Mouse (Mus musculus) forebrain, postnatal 0 days (tissue): ENCODE measurements around the gene Fkbp7. TPM values are rescaled to one million over a fixed set of nuclear protein-coding genes. Genes with fewer than 3 reads are reported as not detected.

Source experiments
- ATAC-seq: fragments of 200-750 bp; cut with Nextera tagmentation; 2 replicates; pipeline ENCODE4 v1.8.0; 2017; ENCODE audit warnings: mild to moderate bottlenecking, moderate library complexity
- DNase-seq: peaks from one replicate; pipeline ENCODE4 v3.0.0-alpha.2; 2015
- H3K27ac ChIP-seq: fragments of 300-500 bp; sonication (generic); 2 replicates; pipeline ENCODE4 v1.5.1; 2014; ENCODE audit warnings: low read depth, mild to moderate bottlenecking, antibody characterized with exemption, low read length, moderate library complexity, mixed read lengths
- H3K27me3 ChIP-seq: fragments of 300-500 bp; sonication (generic); 2 replicates; pipeline ENCODE4 v1.6.1; 2014; ENCODE audit warnings: mild to moderate bottlenecking, low read length, mixed read lengths; ENCODE audit not compliant: insufficient read depth
- H3K36me3 ChIP-seq: fragments of 300-500 bp; sonication (generic); 2 replicates; pipeline ENCODE4 v1.6.1; 2014; ENCODE audit warnings: mild to moderate bottlenecking, moderate library complexity; ENCODE audit not compliant: insufficient read depth
- H3K4me1 ChIP-seq: fragments of 300-500 bp; sonication (generic); 2 replicates; pipeline ENCODE4 v1.6.1; 2014; ENCODE audit warnings: antibody characterized with exemption; ENCODE audit not compliant: insufficient read depth
- H3K4me2 ChIP-seq: fragments of 300-500 bp; sonication (generic); 2 replicates; pipeline ENCODE4 v1.6.1; 2014; ENCODE audit warnings: low read depth, mild to moderate bottlenecking, moderate library complexity
- H3K4me3 ChIP-seq: fragments of 300-500 bp; sonication (generic); 2 replicates; pipeline ENCODE4 v1.5.1; 2014; ENCODE audit warnings: low read depth, low read length, mixed read lengths
- H3K9ac ChIP-seq: fragments of 300-500 bp; sonication (generic); 2 replicates; pipeline ENCODE4 v1.6.1; 2014; ENCODE audit warnings: mild to moderate bottlenecking
- H3K9me3 ChIP-seq: fragments of 300-500 bp; sonication (generic); 2 replicates; pipeline ENCODE4 v1.6.1; 2016; ENCODE audit warnings: low read length
- CTCF ChIP-seq: sonication (generic); IDR thresholded peaks from 2 replicates; pipeline ENCODE4 v1.5.1; 2016; ENCODE audit warnings: antibody characterized with exemption, control low read depth, low read depth
- WGBS: fragments of 180-500 bp; shearing (Covaris S2); extraction: QIAGEN DNeasy Blood & Tissue Kit; methylation state at CpG from one replicate; pipeline ENCODE4 v1.1.7; 2014; 5-methylcytosine and 5-hydroxymethylcytosine counted together
- polyA plus RNA-seq: library from polyadenylated mRNA; unstranded; fragments of >200 nt; fragmentation: Nextera tagmentation; extraction: Ambion mirVana; gene quantifications from 2 replicates; pipeline ENCODE4 v1.2.1, GENCODE M21; 2015
- total RNA-seq: library from RNA; depleted of rRNA; stranded (reverse); fragments of >200 nt; gene quantifications from 2 replicates; pipeline ENCODE4 v1.2.3, GENCODE M21; 2014; rRNA removed

Fkbp7 gene
- 6.8 and 8.6 TPM in 2 replicates for total RNA-seq
- polyA plus RNA-seq: 14.7 and 18.8 TPM in 2 replicates

DNA sequence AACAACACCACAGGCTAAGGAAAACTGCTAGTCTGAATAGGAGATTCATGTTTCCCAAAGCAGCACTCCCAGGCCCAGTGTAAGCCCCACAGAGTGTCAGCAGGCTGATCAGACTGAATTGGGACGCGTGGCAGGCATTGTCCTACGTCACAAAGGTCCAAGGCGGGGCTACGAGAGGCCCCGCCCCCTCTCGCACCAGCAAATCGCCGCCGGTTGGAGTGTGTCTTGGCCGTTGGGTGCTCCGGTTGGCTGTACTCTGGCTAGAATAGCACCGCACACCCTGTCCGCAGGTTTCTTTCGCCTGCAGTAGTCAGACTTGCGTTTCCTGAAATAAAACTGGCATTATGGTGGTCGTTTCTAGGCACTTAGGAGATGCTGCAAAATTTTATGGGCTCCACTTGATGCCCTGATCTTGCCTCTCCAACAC lies at the start of gene Fkbp7:
TSS of gene Fkbp7 (minus strand) at position 151 of the 427 bp plus-strand sequence.
- Histone ChIP-seq H3K4me3 (peak within 1 kb of the TSS; percentile 43), H3K4me2 (peak within 1 kb of the TSS; percentile 63), H3K36me3 (no peaks in the 10 kb centered on the region), H3K27me3 (no peaks in the 10 kb centered on the region), H3K9ac (peak within 1 kb of the TSS; percentile 56), H3K9me3 (no peaks in the 10 kb centered on the region), H3K27ac (peak within 1 kb of the TSS; percentile 51), H3K4me1 (peaks cover 19% of the 10 kb centered on the region)
- TF ChIP-seq CTCF: peak; percentile 8; the same call in 1 of the 2 replicates
- DNase-seq: peak; percentile 95
- peak; percentile 93 for ATAC-seq
- under 1% methylated on average over 17 of the region's 17 CpGs for WGBS

DNA sequence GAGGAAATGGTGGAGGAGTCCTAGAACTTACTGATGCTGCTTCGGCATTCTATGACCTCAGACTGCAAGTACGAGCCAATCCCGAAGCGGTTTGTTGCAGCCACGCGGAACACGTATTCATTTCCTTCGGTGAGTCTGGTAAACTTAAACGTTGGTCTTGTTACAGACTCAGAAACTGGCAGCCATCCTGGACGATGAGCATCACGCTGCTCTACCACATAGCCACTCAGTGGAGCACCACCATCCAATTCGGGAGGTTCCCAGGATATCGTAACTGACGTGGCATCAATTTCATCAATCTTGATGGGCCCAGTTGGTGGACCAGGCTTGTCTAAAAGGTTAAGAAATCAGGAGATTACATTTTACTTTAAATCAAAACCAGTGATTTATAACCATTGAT lies 46.7 kb upstream of the Fkbp7 start:
- Histone ChIP-seq H3K9ac (no peak overlapping the region), H3K4me1 (no peaks in the 10 kb centered on the region), H3K27ac (no peak overlapping the region), H3K36me3 (peaks cover 5% of the 10 kb centered on the region; the same call in 1 of the 2 replicates), H3K4me3 (no peak overlapping the region), H3K9me3 (peaks cover 22% of the 10 kb centered on the region), H3K4me2 (no peak overlapping the region), H3K27me3 (no peaks in the 10 kb centered on the region)
- DNase-seq: no peak
- TF ChIP-seq CTCF: no peak
- no peak for ATAC-seq
- 97% methylated on average over 14 of the region's 14 CpGs for WGBS

DNA sequence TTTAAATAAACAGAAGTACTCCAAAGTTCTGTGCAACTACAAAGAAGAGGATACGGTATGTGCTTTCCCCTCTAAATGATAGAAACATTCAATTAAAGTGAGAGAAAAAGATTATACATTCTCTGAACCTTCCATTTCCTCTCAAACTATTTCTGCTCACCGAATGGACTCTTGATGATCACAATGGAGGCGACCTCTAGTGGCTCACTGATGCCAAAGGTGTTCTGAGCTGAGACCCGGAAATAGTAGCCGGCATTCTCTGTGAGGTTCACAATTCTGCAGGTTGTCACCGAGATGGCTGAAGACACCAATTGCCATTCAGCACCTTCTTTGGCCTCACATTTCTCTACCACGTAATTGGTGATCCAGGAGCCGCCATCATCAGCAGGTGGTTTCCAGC lies 42.1 kb upstream of the Fkbp7 start:
- no peaks in the 10 kb centered on the region for H3K4me1 ChIP-seq
- DNase-seq: no peak
- no peak overlapping the region for H3K4me2 ChIP-seq
- ATAC-seq: no peak
- no peak overlapping the region for H3K9ac ChIP-seq
- WGBS: 72% methylated on average over 8 of the region's 8 CpGs
- H3K36me3 ChIP-seq: peaks cover 42% of the 10 kb centered on the region
- no peak overlapping the region for H3K4me3 ChIP-seq
- no peak for TF ChIP-seq CTCF
- H3K9me3 ChIP-seq: peaks cover 53% of the 10 kb centered on the region
- no peaks in the 10 kb centered on the region for H3K27me3 ChIP-seq
- no peak overlapping the region for H3K27ac ChIP-seq

DNA sequence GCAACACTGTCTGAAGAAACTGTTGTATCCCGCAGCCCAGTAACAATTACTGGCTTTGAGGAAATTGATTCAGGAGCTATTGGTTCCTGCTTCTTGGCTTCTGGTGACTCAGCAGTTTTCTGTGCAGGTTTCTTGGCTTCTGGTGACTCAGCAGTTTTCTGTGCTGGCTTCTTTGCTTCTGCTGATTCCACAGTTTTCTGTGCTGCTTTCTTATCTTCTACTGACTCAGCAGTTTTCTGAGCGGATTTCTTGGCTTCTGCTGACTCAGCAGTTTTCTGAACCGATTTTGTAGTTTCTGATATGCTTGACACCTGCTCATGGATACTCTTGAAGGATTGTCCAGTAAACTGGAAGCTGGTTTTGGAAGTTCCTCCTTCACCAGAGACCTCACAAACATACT lies 35.6 kb upstream of the Fkbp7 start:
- H3K4me1 ChIP-seq: no peaks in the 10 kb centered on the region
- H3K27me3 ChIP-seq: no peaks in the 10 kb centered on the region
- no peak for TF ChIP-seq CTCF
- peaks cover 41% of the 10 kb centered on the region for H3K9me3 ChIP-seq
- peaks cover 35% of the 10 kb centered on the region for H3K36me3 ChIP-seq
- no peak overlapping the region for H3K4me2 ChIP-seq
- DNase-seq (peak; percentile 2), ATAC-seq (no peak)
- WGBS: 93% methylated on average over 3 of the region's 3 CpGs
- H3K9ac ChIP-seq: no peak overlapping the region
- no peak overlapping the region for H3K27ac ChIP-seq
- H3K4me3 ChIP-seq: no peak overlapping the region

DNA sequence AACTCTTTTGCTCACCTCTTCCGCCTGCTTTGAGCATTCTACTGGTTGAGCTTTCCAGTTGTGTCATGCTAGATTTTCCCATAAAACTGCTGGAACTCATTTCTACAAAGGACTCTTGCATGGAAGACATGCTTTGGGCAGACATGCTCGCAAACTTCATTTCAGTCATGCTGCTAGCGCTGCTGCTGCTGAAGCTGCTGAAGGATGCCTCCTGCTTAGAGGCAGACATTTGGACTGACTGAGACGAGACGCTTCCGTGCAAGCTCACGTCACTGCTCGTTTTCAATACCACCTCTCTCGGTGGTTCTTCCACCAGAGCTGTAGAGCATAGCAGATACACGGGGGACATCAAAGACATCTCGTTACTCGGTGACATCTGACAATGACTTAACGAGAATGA lies 32.7 kb upstream of the Fkbp7 start:
- Histone ChIP-seq H3K9ac (no peak overlapping the region), H3K27me3 (no peaks in the 10 kb centered on the region), H3K4me2 (no peak overlapping the region), H3K27ac (no peak overlapping the region), H3K4me3 (no peak overlapping the region), H3K36me3 (peaks cover 14% of the 10 kb centered on the region), H3K4me1 (no peaks in the 10 kb centered on the region), H3K9me3 (peaks cover 19% of the 10 kb centered on the region)
- DNase-seq (no peak), ATAC-seq (no peak)
- TF ChIP-seq CTCF: no peak
- WGBS: 70% methylated on average over 13 of the region's 13 CpGs

DNA sequence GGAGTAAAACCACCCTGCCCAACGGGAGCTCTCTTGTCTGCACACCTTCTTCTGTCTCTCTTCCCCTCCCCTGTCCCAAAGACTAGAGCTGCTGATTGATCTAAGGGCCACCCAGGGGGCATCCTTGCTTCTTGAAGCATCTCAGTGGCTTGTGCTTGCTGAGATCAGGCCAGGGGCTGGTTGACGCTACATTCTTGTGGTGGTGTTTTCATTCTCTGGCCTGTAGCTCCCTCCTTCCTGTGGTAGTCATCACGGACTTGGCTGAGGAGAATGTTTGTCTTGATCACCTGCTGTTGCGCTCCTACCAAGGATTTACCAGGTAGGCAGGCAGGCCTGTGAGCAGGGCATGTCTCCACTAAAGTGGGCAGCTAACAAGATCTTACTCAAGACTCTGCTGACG lies 29.8 kb upstream of the Fkbp7 start:
- no peak overlapping the region for H3K9ac ChIP-seq
- 90% methylated on average over 5 of the region's 5 CpGs for WGBS
- no peak for ATAC-seq

DNA sequence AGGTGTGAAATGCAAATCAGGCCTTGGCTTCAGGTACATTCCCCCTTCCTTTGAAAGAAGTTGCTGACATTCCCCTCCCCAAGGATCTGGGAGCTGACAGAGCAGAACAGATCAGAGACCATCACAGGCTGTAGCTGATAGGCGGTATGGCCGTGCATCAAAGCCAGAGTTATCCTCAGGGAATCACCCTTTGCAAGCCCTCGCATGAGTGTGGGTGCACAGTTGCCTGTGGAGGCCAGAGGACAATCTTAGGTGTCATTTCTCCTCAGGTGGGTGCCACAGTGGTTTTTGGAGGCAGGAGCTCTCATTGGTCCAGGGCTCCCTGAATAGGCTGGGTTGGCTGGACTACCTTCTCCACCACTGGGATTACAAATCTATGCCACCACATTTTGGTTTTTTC lies 29.3 kb upstream of the Fkbp7 start:
- no peak for TF ChIP-seq CTCF
- H3K4me2 ChIP-seq: no peak overlapping the region
- ATAC-seq (no peak), DNase-seq (no peak)
- no peaks in the 10 kb centered on the region for H3K9me3 ChIP-seq
- H3K4me3 ChIP-seq: no peak overlapping the region
- H3K4me1 ChIP-seq: no peaks in the 10 kb centered on the region
- no peak overlapping the region for H3K27ac ChIP-seq
- H3K27me3 ChIP-seq: no peaks in the 10 kb centered on the region
- WGBS: 96% methylated on average over 3 of the region's 3 CpGs
- peaks cover 4% of the 10 kb centered on the region for H3K36me3 ChIP-seq
- H3K9ac ChIP-seq: no peak overlapping the region

More for the DNA sequence above, 29.8 kb upstream of the Fkbp7 start:
- no peaks in the 10 kb centered on the region for H3K9me3 ChIP-seq
- no peaks in the 10 kb centered on the region for H3K4me1 ChIP-seq
- no peak overlapping the region for H3K27ac ChIP-seq
- no peaks in the 10 kb centered on the region for H3K27me3 ChIP-seq
- no peak overlapping the region for H3K4me2 ChIP-seq
- TF ChIP-seq CTCF: no peak
- no peak for DNase-seq
- peaks cover 4% of the 10 kb centered on the region for H3K36me3 ChIP-seq
- no peak overlapping the region for H3K4me3 ChIP-seq
